Mouse (Mus musculus): ENCODE measurements at regions not wholly inside any gene's neighbourhood (a gene's known extent, or its start where the extent isn't known, plus 50 kb on each side); places are given as distances from the start of the nearest gene placed in this dataset.

GRCm38 (mm10) chr15:60193157-60193556, 176.7 kb upstream of the 4933412E24Rik start:
- 84% methylated on average over 3 of the region's 3 CpGs for WGBS
- no peaks in the 10 kb centered on the region for H3K36me3 ChIP-seq

GRCm38 (mm10) chr15:60187002-60187715, 170.7 kb upstream of the 4933412E24Rik start:
- no peak for ATAC-seq (ENCODE audit: insufficient read depth, low FRiP score, low read depth)
- Histone ChIP-seq H3K9me3 (no peaks in the 10 kb centered on the region), H3K36me3 (no peaks in the 10 kb centered on the region), H3K27me3 (replicated peaks) (no peaks in the 10 kb centered on the region), H3K9ac (no peak overlapping the region), H3K27ac (no peak overlapping the region), H3K4me2 (no peak overlapping the region), H3K4me3 (replicated peaks) (no peak overlapping the region), H3K4me1 (0 out of 2 replicates have a peak, but pooled peaks cover 4% of the 10 kb centered on the region)
- WGBS: 43% methylated on average over 5 of the region's 5 CpGs

More at GRCm38 (mm10) chr15:60193157-60193556, 176.7 kb upstream of the 4933412E24Rik start:
- Histone ChIP-seq H3K27ac (no peak overlapping the region), H3K4me2 (no peak overlapping the region), H3K9ac (no peak overlapping the region), H3K9me3 (no peaks in the 10 kb centered on the region), H3K27me3 (replicated peaks) (no peaks in the 10 kb centered on the region), H3K4me3 (replicated peaks) (no peak overlapping the region), H3K4me1 (no peaks in the 10 kb centered on the region)
- no peak for ATAC-seq (ENCODE audit: insufficient read depth, low FRiP score, low read depth)

GRCm38 (mm10) chr15:60141554-60142070, 125.2 kb upstream of the 4933412E24Rik start:
- Histone ChIP-seq H3K27ac (no peak overlapping the region), H3K4me1 (no peaks in the 10 kb centered on the region), H3K4me3 (replicated peaks) (no peak overlapping the region), H3K4me2 (no peak overlapping the region), H3K27me3 (replicated peaks) (no peaks in the 10 kb centered on the region), H3K9ac (no peak overlapping the region), H3K36me3 (no peaks in the 10 kb centered on the region), H3K9me3 (no peaks in the 10 kb centered on the region)
- 76% methylated on average over 6 of the region's 6 CpGs for WGBS
- ATAC-seq (ENCODE audit: insufficient read depth, low FRiP score, low read depth): no peak

- Histone ChIP-seq H3K9ac (no peak overlapping the region), H3K4me3 (replicated peaks) (no peak overlapping the region), H3K36me3 (no peaks in the 10 kb centered on the region), H3K9me3 (no peaks in the 10 kb centered on the region), H3K27me3 (replicated peaks) (no peaks in the 10 kb centered on the region), H3K4me2 (no peak overlapping the region), H3K4me1 (no peaks in the 10 kb centered on the region), H3K27ac (no peak overlapping the region)
- 59% methylated on average over 2 of the region's 2 CpGs for WGBS
- no peak for ATAC-seq (ENCODE audit: insufficient read depth, low FRiP score, low read depth)
These were observed 120.3 kb upstream of the 4933412E24Rik start for GRCm38 (mm10) chr15:60136671-60137070.

- H3K4me1 ChIP-seq: no peaks in the 10 kb centered on the region
- no peak overlapping the region for H3K27ac ChIP-seq
- 11% methylated on average over 1 of the region's 1 CpGs for WGBS
- H3K9me3 ChIP-seq: no peaks in the 10 kb centered on the region
- no peak overlapping the region for H3K4me2 ChIP-seq
- ATAC-seq (ENCODE audit: insufficient read depth, low FRiP score, low read depth): no peak
- H3K27me3 ChIP-seq (replicated peaks): no peaks in the 10 kb centered on the region
- no peak overlapping the region for H3K4me3 ChIP-seq (replicated peaks)
- no peaks in the 10 kb centered on the region for H3K36me3 ChIP-seq
- no peak overlapping the region for H3K9ac ChIP-seq
These were observed 118.1 kb upstream of the 4933412E24Rik start for GRCm38 (mm10) chr15:60134515-60134914.

GRCm38 (mm10) chr15:60132701-60133100, 116.3 kb upstream of the 4933412E24Rik start:
- H3K36me3 ChIP-seq: no peaks in the 10 kb centered on the region
- H3K9me3 ChIP-seq: no peaks in the 10 kb centered on the region
- ATAC-seq (ENCODE audit: insufficient read depth, low FRiP score, low read depth): no peak
- no peak overlapping the region for H3K27ac ChIP-seq
- H3K4me3 ChIP-seq (replicated peaks): no peak overlapping the region
- no peaks in the 10 kb centered on the region for H3K4me1 ChIP-seq
- no peaks in the 10 kb centered on the region for H3K27me3 ChIP-seq (replicated peaks)
- H3K9ac ChIP-seq: no peak overlapping the region
- 62% methylated on average over 3 of the region's 3 CpGs for WGBS
- no peak overlapping the region for H3K4me2 ChIP-seq

- no peaks in the 10 kb centered on the region for H3K9me3 ChIP-seq
- no peaks in the 10 kb centered on the region for H3K36me3 ChIP-seq
- H3K4me2 ChIP-seq: no peak overlapping the region
- H3K27me3 ChIP-seq (replicated peaks): no peaks in the 10 kb centered on the region
- no peak overlapping the region for H3K9ac ChIP-seq
- H3K4me3 ChIP-seq (replicated peaks): no peak overlapping the region
- H3K4me1 ChIP-seq: no peaks in the 10 kb centered on the region
- no peak overlapping the region for H3K27ac ChIP-seq
- WGBS: 29% methylated on average over 3 of the region's 3 CpGs
- no peak for ATAC-seq (ENCODE audit: insufficient read depth, low FRiP score, low read depth)
These were observed 108.0 kb upstream of the 4933412E24Rik start for GRCm38 (mm10) chr15:60124461-60124860.

- ATAC-seq (ENCODE audit: insufficient read depth, low FRiP score, low read depth): no peak
- no peaks in the 10 kb centered on the region for H3K27me3 ChIP-seq (replicated peaks)
- no peak overlapping the region for H3K4me3 ChIP-seq (replicated peaks)
- 96% methylated on average over 1 of the region's 1 CpGs for WGBS
- H3K27ac ChIP-seq: no peak overlapping the region
- H3K4me2 ChIP-seq: no peak overlapping the region
- no peak overlapping the region for H3K9ac ChIP-seq
- no peaks in the 10 kb centered on the region for H3K9me3 ChIP-seq
- no peaks in the 10 kb centered on the region for H3K36me3 ChIP-seq
- H3K4me1 ChIP-seq: no peaks in the 10 kb centered on the region
These were observed 103.5 kb upstream of the 4933412E24Rik start for GRCm38 (mm10) chr15:60119926-60120325.

- Histone ChIP-seq H3K9ac (no peak overlapping the region), H3K9me3 (no peaks in the 10 kb centered on the region), H3K36me3 (no peaks in the 10 kb centered on the region), H3K4me2 (no peak overlapping the region), H3K27ac (no peak overlapping the region), H3K27me3 (replicated peaks) (no peaks in the 10 kb centered on the region), H3K4me3 (replicated peaks) (no peak overlapping the region), H3K4me1 (no peaks in the 10 kb centered on the region)
- no peak for ATAC-seq (ENCODE audit: insufficient read depth, low FRiP score, low read depth)
- WGBS: 81% methylated on average over 3 of the region's 3 CpGs
These were observed 95.5 kb upstream of the 4933412E24Rik start for GRCm38 (mm10) chr15:60111885-60112284.

GRCm38 (mm10) chr15:60111046-60111445, 94.6 kb upstream of the 4933412E24Rik start:
- H3K4me3 ChIP-seq (replicated peaks): no peak overlapping the region
- no peaks in the 10 kb centered on the region for H3K27me3 ChIP-seq (replicated peaks)
- no peaks in the 10 kb centered on the region for H3K4me1 ChIP-seq
- no peak overlapping the region for H3K4me2 ChIP-seq
- no peaks in the 10 kb centered on the region for H3K9me3 ChIP-seq
- no peaks in the 10 kb centered on the region for H3K36me3 ChIP-seq
- WGBS: 85% methylated on average over 4 of the region's 4 CpGs
- no peak for ATAC-seq (ENCODE audit: insufficient read depth, low FRiP score, low read depth)
- H3K9ac ChIP-seq: no peak overlapping the region
- no peak overlapping the region for H3K27ac ChIP-seq

- Histone ChIP-seq H3K27ac (no peak overlapping the region), H3K4me3 (replicated peaks) (no peak overlapping the region), H3K4me2 (no peak overlapping the region), H3K27me3 (replicated peaks) (no peaks in the 10 kb centered on the region), H3K4me1 (no peaks in the 10 kb centered on the region), H3K9me3 (no peaks in the 10 kb centered on the region), H3K36me3 (no peaks in the 10 kb centered on the region), H3K9ac (no peak overlapping the region)
- ATAC-seq (ENCODE audit: insufficient read depth, low FRiP score, low read depth): no peak
- WGBS: 53% methylated on average over 2 of the region's 2 CpGs
These were observed 87.7 kb upstream of the 4933412E24Rik start for GRCm38 (mm10) chr15:60104126-60104525.

GRCm38 (mm10) chr15:60101485-60102280, 85.3 kb upstream of the 4933412E24Rik start:
- no peak for ATAC-seq (ENCODE audit: insufficient read depth, low FRiP score, low read depth)
- Histone ChIP-seq H3K4me2 (no peak overlapping the region), H3K27ac (no peak overlapping the region), H3K27me3 (replicated peaks) (no peaks in the 10 kb centered on the region), H3K36me3 (no peaks in the 10 kb centered on the region), H3K4me3 (replicated peaks) (no peak overlapping the region), H3K9me3 (no peaks in the 10 kb centered on the region), H3K9ac (no peak overlapping the region), H3K4me1 (no peaks in the 10 kb centered on the region)
- 78% methylated on average over 4 of the region's 4 CpGs for WGBS
